Mouse (Mus musculus): ENCODE results near the gene Cd207.

DNA sequence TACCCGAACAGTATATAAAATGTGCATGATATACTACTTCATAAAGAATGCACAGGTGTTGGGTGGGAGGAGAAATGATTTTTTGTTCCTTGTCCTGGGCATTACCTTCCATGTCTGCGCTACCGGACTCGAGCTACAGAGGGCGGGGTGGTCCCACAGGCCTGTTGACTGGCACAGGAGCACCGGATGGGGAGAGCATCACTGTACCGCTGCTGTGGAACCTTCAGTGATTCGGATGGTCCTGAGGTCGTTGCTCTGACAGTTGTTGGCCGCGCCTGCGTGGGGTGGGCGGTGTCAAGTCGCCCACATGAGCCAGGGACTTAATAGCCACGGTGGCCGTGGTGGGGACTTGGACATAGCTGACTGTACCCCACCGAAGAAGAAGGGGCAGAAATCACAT lies 50.9 kb downstream of the Cd207 start:
- TF ChIP-seq EP300 (IDR thresholded peaks at IDR 0.05; ENCODE audit: low read depth) (no peak), CTCF (IDR thresholded peaks at IDR 0.05; ENCODE audit: low read depth) (0 out of 2 replicates have a peak, but pooled peaks have one; percentile 10)

Data from liver, postnatal 0 days (tissue).